Mouse (Mus musculus) MEL (cell line): ENCODE results near the gene Stab1. TPM values are rescaled to one million over a fixed set of nuclear protein-coding genes. Genes with fewer than 3 reads are reported as not detected.

Source experiments
- DNase-seq: peaks from one replicate; pipeline ENCODE4 v3.0.0; 2011; ENCODE audit warnings: low read depth, low spot score
- H3K27ac ChIP-seq: 2 replicates; pipeline ENCODE4 v1.5.1; 2012; ENCODE audit warnings: low read depth, mild to moderate bottlenecking, control low read depth, low read length, moderate library complexity; ENCODE audit not compliant: control insufficient read depth
- H3K27me3 ChIP-seq, 2 experiments: fragments of 150-350 bp in 1 of 2; sonication (generic) in 1 of 2; 2 replicates each; pipeline ENCODE4 v1.6.1; 2012; ENCODE audit warnings: low read length in 2 of 2, mild to moderate bottlenecking in 2 of 2, improper control_type of control experiment in 1 of 2, moderate library complexity in 1 of 2; ENCODE audit not compliant: insufficient read depth in 2 of 2, control insufficient read depth in 1 of 2
- H3K36me3 ChIP-seq, 2 experiments: 2 replicates each; pipeline ENCODE4 v1.6.1; 2012 to 2014; ENCODE audit warnings: low read length in 2 of 2, improper control_type of control experiment in 1 of 2, inconsistent platforms in 1 of 2, mild to moderate bottlenecking in 1 of 2; ENCODE audit not compliant: insufficient read depth in 2 of 2, control insufficient read depth in 1 of 2
- H3K4me1 ChIP-seq, 2 experiments: fragments of 150-350 bp in 1 of 2; sonication (generic) in 1 of 2; 2 replicates each; pipeline ENCODE4 v1.6.1; 2012; ENCODE audit warnings: low read length in 2 of 2, improper control_type of control experiment in 1 of 2, mild to moderate bottlenecking in 1 of 2; ENCODE audit not compliant: insufficient read depth in 2 of 2, control insufficient read depth in 1 of 2
- H3K4me3 ChIP-seq, 2 experiments: fragments of 150-350 bp in 1 of 2; sonication (generic) in 1 of 2; 2 replicates each; pipeline ENCODE4 v1.5.1; 2012; ENCODE audit warnings: low read depth in 2 of 2, low read length in 2 of 2, mild to moderate bottlenecking in 2 of 2, moderate library complexity in 2 of 2, control low read depth in 1 of 2, improper control_type of control experiment in 1 of 2; ENCODE audit not compliant: control insufficient read depth in 1 of 2, insufficient read depth in 1 of 2
- H3K79me2 ChIP-seq: 2 replicates; pipeline ENCODE4 v1.6.1; 2012; ENCODE audit warnings: mild to moderate bottlenecking, low read length, moderate library complexity; ENCODE audit not compliant: control insufficient read depth, poor library complexity, insufficient read depth
- H3K9ac ChIP-seq: 2 replicates; pipeline ENCODE4 v1.6.1; 2012; ENCODE audit warnings: low read depth, mild to moderate bottlenecking, control low read depth, low read length, moderate library complexity; ENCODE audit not compliant: control insufficient read depth, poor library complexity, severe bottlenecking
- H3K9me3 ChIP-seq: fragments of 150-350 bp; sonication (generic); replicated peaks from 2 replicates; pipeline ENCODE4 v1.6.1; 2012; ENCODE audit warnings: mild to moderate bottlenecking, low read length, improper control_type of control experiment, moderate library complexity; ENCODE audit not compliant: insufficient read depth
- BHLHE40 ChIP-seq: IDR thresholded peaks from 2 replicates; pipeline ENCODE4 v1.6.1; 2012; ENCODE audit warnings: low read depth, mild to moderate bottlenecking, inconsistent platforms, low read length, improper control_type of control experiment, borderline replicate concordance
- CHD1 ChIP-seq: IDR thresholded peaks from 2 replicates; pipeline ENCODE4 v1.6.1; 2012; ENCODE audit warnings: low read depth, mild to moderate bottlenecking, inconsistent platforms, low read length, improper control_type of control experiment
- CTCF ChIP-seq, 3 experiments: IDR thresholded peaks in 2 of 3; conservative IDR thresholded peaks in 1 of 3; 2 replicates each; pipeline ENCODE4 v1.5.1; 2011 to 2012; ENCODE audit warnings: low read length in 3 of 3, low read depth in 2 of 3, mild to moderate bottlenecking in 2 of 3, improper control_type of control experiment in 1 of 3, inconsistent platforms in 1 of 3, mixed read lengths in 1 of 3, moderate library complexity in 1 of 3; ENCODE audit not compliant: control insufficient read depth in 1 of 3, insufficient read depth in 1 of 3, poor library complexity in 1 of 3, severe bottlenecking in 1 of 3
- E2F4 ChIP-seq: IDR thresholded peaks from 2 replicates; pipeline ENCODE4 v1.6.1; 2011; ENCODE audit warnings: low read depth, low read length, improper control_type of control experiment, borderline replicate concordance
- ELF1 ChIP-seq: IDR thresholded peaks from 2 replicates; pipeline ENCODE4 v1.6.1; 2014; ENCODE audit warnings: low read depth, mild to moderate bottlenecking, inconsistent platforms, low read length, improper control_type of control experiment, moderate library complexity
- EP300 ChIP-seq, 2 experiments: IDR thresholded peaks; 2 replicates each; pipeline ENCODE4 v1.6.1; 2011; ENCODE audit warnings: improper control_type of control experiment in 2 of 2, low read length in 2 of 2, low read depth in 1 of 2, mild to moderate bottlenecking in 1 of 2
- ETS1 ChIP-seq: IDR thresholded peaks from 2 replicates; pipeline ENCODE4 v1.6.1; 2012; ENCODE audit warnings: low read depth, mild to moderate bottlenecking, inconsistent platforms, low read length, improper control_type of control experiment, moderate library complexity
- GATA1 ChIP-seq: IDR thresholded peaks from 2 replicates; pipeline ENCODE4 v1.6.1; 2011; ENCODE audit warnings: low read depth, low read length, improper control_type of control experiment
- HCFC1 ChIP-seq: IDR thresholded peaks from 2 replicates; pipeline ENCODE4 v1.6.1; 2012; ENCODE audit warnings: low read depth, mild to moderate bottlenecking, inconsistent platforms, low read length, improper control_type of control experiment, moderate library complexity
- JUND ChIP-seq: IDR thresholded peaks from 2 replicates; pipeline ENCODE4 v1.6.1; 2011; ENCODE audit warnings: low read depth, mild to moderate bottlenecking, improper control_type of control experiment, low read length
- MAX ChIP-seq: IDR thresholded peaks from 2 replicates; pipeline ENCODE4 v1.6.1; 2011; ENCODE audit warnings: low read length, improper control_type of control experiment
- MEF2A ChIP-seq: IDR thresholded peaks from 2 replicates; pipeline ENCODE4 v1.6.1; 2014; ENCODE audit warnings: low read depth, mild to moderate bottlenecking, inconsistent platforms, low read length, improper control_type of control experiment; ENCODE audit not compliant: poor library complexity, insufficient replicate concordance, severe bottlenecking; ENCODE audit errors: extremely low read depth
- MXI1 ChIP-seq: IDR thresholded peaks from 2 replicates; pipeline ENCODE4 v1.6.1; 2011; ENCODE audit warnings: mild to moderate bottlenecking, low read depth, low read length, improper control_type of control experiment
- MYB ChIP-seq: IDR thresholded peaks from 2 replicates; pipeline ENCODE4 v1.6.1; 2011; ENCODE audit warnings: mild to moderate bottlenecking, low read depth, low read length, improper control_type of control experiment
- MYC ChIP-seq: IDR thresholded peaks from 2 replicates; pipeline ENCODE4 v1.6.1; 2011; ENCODE audit warnings: low read depth, mild to moderate bottlenecking, low read length, improper control_type of control experiment, moderate library complexity
- NRF1 ChIP-seq: IDR thresholded peaks from 2 replicates; pipeline ENCODE4 v1.6.1; 2014; ENCODE audit warnings: low read depth, mild to moderate bottlenecking, inconsistent platforms, low read length, improper control_type of control experiment, moderate library complexity; ENCODE audit not compliant: poor library complexity, insufficient read depth, severe bottlenecking
- POLR2A ChIP-seq, 2 experiments: IDR thresholded peaks; 2 replicates each; pipeline ENCODE4 v1.6.1; 2011 to 2012; ENCODE audit warnings: low read length in 2 of 2, mild to moderate bottlenecking in 2 of 2, control low read depth in 1 of 2, improper control_type of control experiment in 1 of 2, low read depth in 1 of 2, moderate library complexity in 1 of 2; ENCODE audit not compliant: control insufficient read depth in 1 of 2, insufficient read depth in 1 of 2, poor library complexity in 1 of 2
- POLR2AphosphoS2 ChIP-seq: IDR thresholded peaks from 2 replicates; pipeline ENCODE4 v1.6.1; 2011; ENCODE audit warnings: low read length, improper control_type of control experiment
- POLR2AphosphoS5 ChIP-seq: IDR thresholded peaks from 2 replicates; pipeline ENCODE4 v1.6.1; 2012; ENCODE audit warnings: low read depth, borderline replicate concordance, mild to moderate bottlenecking, inconsistent platforms, low read length, moderate library complexity, mixed read lengths
- RCOR1 ChIP-seq: IDR thresholded peaks from 2 replicates; pipeline ENCODE4 v1.6.1; 2012; ENCODE audit warnings: low read depth, mild to moderate bottlenecking, inconsistent platforms, low read length, improper control_type of control experiment
- SIN3A ChIP-seq: IDR thresholded peaks from 2 replicates; pipeline ENCODE4 v1.6.1; 2012; ENCODE audit warnings: low read length, improper control_type of control experiment, inconsistent platforms
- SMC3 ChIP-seq: IDR thresholded peaks from 2 replicates; pipeline ENCODE4 v1.6.1; 2011; ENCODE audit warnings: low read depth, low read length, improper control_type of control experiment
- TAL1 ChIP-seq: IDR thresholded peaks from 2 replicates; pipeline ENCODE4 v1.6.1; 2012; ENCODE audit warnings: mild to moderate bottlenecking, inconsistent platforms, low read length, moderate library complexity, mixed read lengths
- TCF12 ChIP-seq: IDR thresholded peaks from 2 replicates; pipeline ENCODE4 v1.6.1; 2014; ENCODE audit warnings: low read depth, mild to moderate bottlenecking, inconsistent platforms, low read length, improper control_type of control experiment, moderate library complexity
- UBTF ChIP-seq: IDR thresholded peaks from 2 replicates; pipeline ENCODE4 v1.6.1; 2012; ENCODE audit warnings: low read depth, mild to moderate bottlenecking, inconsistent platforms, low read length, improper control_type of control experiment, moderate library complexity, borderline replicate concordance; ENCODE audit not compliant: insufficient read depth
- USF1 ChIP-seq: IDR thresholded peaks from 2 replicates; pipeline ENCODE4 v1.6.1; 2014; ENCODE audit warnings: low read depth, mild to moderate bottlenecking, inconsistent platforms, low read length, improper control_type of control experiment, moderate library complexity
- USF2 ChIP-seq, 2 experiments: IDR thresholded peaks; 2 replicates each; pipeline ENCODE4 v1.6.1; 2011 to 2012; ENCODE audit warnings: improper control_type of control experiment in 2 of 2, low read length in 2 of 2, borderline replicate concordance in 1 of 2, inconsistent platforms in 1 of 2, low read depth in 1 of 2, mild to moderate bottlenecking in 1 of 2; ENCODE audit not compliant: insufficient read depth in 1 of 2
- ZKSCAN1 ChIP-seq: IDR thresholded peaks from 2 replicates; pipeline ENCODE4 v1.6.1; 2012; ENCODE audit warnings: low read depth, mild to moderate bottlenecking, inconsistent platforms, low read length, improper control_type of control experiment, moderate library complexity
- ZNF384 ChIP-seq: IDR thresholded peaks from 2 replicates; pipeline ENCODE4 v1.6.1; 2012; ENCODE audit warnings: low read depth, mild to moderate bottlenecking, inconsistent platforms, low read length, improper control_type of control experiment
- polyA plus RNA-seq, 2 experiments: library from polyadenylated mRNA; stranded (reverse) in 1 of 2; unstranded in 1 of 2; fragments of >175 nt in 1 of 2; fragments of >200 nt in 1 of 2; gene quantifications; 2 replicates each; pipeline versions ENCODE4 v1.2.1 to v1.2.4; 2012; ENCODE audit warnings: low replicate concordance in 2 of 2, low read depth in 1 of 2; ENCODE audit not compliant: insufficient read length in 2 of 2, insufficient read depth in 1 of 2, missing spikeins in 1 of 2
- total RNA-seq: library from RNA; depleted of rRNA; stranded (reverse); fragments of 300-350 nt; gene quantifications from 2 replicates; pipeline ENCODE4 v1.2.3, GENCODE M21; 2012

Gene Stab1
- total and polyA plus RNA-seq, 3 experiments = 0.15 to 0.40 TPM; not detected in 1

DNA sequence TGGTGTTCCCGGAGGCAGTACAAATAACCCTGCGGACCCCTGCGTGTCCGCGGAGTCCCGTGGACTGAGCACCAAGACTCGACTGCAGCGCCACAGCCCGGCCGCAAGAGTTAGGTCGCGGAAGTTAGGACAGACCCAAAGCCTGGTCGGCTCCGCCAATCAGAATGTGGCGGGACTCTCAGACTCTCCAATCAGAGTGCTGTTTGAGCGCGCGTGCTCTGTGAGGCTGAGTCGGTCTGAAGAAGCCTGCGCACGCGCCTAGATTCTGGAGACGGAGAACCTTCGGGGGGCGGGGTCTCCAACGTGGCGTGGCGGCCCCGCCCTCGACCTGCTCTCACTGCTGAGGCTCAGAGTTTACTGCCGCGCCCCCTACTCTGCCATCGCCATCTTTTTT, 39.6 kb downstream of the Stab1 start, which contains the start of gene Smim4 (continued):
- TF ChIP-seq ZNF384 (no peak), HCFC1 (peak; percentile 76), ELF1 (peak; percentile 93), TCF12 (peak; percentile 45), MAX (peak; percentile 43), RCOR1 (no peak), POLR2AphosphoS2 (peak; percentile 90), E2F4 (no peak), UBTF (no peak), GATA1 (no peak), BHLHE40 (no peak), CTCF (IDR thresholded peaks at IDR 0.05 in 2 of 3, conservative IDR thresholded peaks at IDR 0.05 in 1 of 3; ENCODE audit: control insufficient read depth in 1 of 3, insufficient read depth in 1 of 3, low read depth in 2 of 3, low read length in 3 of 3, poor library complexity in 1 of 3, severe bottlenecking in 1 of 3) (peak in 2 of 3 experiments; percentile 62 to 72; a peak in 5 of 6 replicates), TAL1 (no peak), POLR2AphosphoS5 (no peak; the same call in 1 of the 2 replicates), CHD1 (no peak), MEF2A (no peak), JUND (no peak), USF2 (IDR thresholded peaks at IDR 0.05; ENCODE audit: borderline replicate concordance in 1 of 2, insufficient read depth in 1 of 2, low read depth in 1 of 2, low read length in 2 of 2) (no peak), SMC3 (no peak; the same call in 1 of the 2 replicates), POLR2A (IDR thresholded peaks at IDR 0.05; ENCODE audit: control insufficient read depth in 1 of 2, insufficient read depth in 1 of 2, low read depth in 1 of 2, low read length in 2 of 2, poor library complexity in 1 of 2) (peak; percentile 61 to 91; a peak in 3 of 4 replicates)

DNA sequence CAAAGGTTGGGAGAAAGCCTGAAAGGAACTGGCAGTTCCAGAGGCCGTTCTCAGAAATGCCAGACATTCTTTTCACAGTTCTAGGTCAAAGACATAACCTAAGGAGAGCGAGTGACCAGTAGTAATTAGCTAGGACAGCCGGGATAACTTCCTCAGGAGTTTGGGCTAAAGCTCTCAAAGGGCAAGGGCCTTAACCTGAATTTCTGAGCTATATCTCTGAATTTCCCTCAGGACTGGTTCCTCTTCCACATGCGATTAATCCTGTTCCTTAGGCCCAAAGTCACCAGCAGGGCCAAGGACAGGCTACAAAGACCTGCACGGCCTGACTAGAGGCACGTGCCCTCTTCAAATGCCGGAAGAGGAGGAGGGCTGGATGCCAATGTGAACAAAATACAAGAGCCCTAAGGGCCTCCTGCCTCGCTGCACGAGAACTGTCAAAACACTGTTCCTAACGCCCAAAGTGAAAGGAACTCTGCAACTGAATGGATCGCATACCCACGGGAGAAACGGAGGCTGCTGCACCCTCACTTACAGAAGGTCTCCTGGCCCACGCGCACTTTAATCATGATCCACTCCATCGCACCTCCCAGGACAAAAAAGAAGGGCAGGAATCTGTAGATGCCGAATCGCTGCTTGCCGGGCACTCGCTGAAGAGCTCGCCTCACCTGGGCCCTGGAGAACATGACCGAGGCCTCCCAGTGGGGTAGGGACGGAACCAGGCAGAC, 40.2 kb downstream of the Stab1 start:
- H3K27me3 ChIP-seq = no peaks in the 10 kb centered on the region
- H3K4me1 ChIP-seq = peaks cover 3 to 42% of the 10 kb centered on the region in 2 experiments
- peak overlapping the region; percentile 74 for H3K27ac ChIP-seq
- peak overlapping the region; percentile 90 for H3K9ac ChIP-seq
- H3K79me2 ChIP-seq = peaks cover 29% of the 10 kb centered on the region
- H3K9me3 ChIP-seq = no peaks in the 10 kb centered on the region
- H3K4me3 ChIP-seq = peak overlapping the region; percentile 76 to 90
- no peak for TF ChIP-seq ZKSCAN1
- TF ChIP-seq POLR2AphosphoS2 = 0 out of 2 replicates have a peak, but pooled peaks have one; percentile 4
- TF ChIP-seq USF1 = peak; percentile 84
- no peak for TF ChIP-seq MYB
- TF ChIP-seq GATA1 = no peak
- TF ChIP-seq MYC = peak; percentile 94
- TF ChIP-seq ETS1 = 0 out of 2 replicates have a peak, but pooled peaks have one; percentile 18
- TF ChIP-seq TAL1 = no peak
- 0 out of 2 replicates have a peak, but pooled peaks have one; percentile 10 for TF ChIP-seq TCF12
- peak; percentile 97 for TF ChIP-seq MXI1
- TF ChIP-seq NRF1 = no peak
- peak; percentile 77 for TF ChIP-seq ELF1
- 0 out of 4 replicates have a peak, but pooled peaks of 1 of the 2 experiments have one; percentile 43 for TF ChIP-seq USF2 (IDR thresholded peaks at IDR 0.05; ENCODE audit: borderline replicate concordance in 1 of 2, insufficient read depth in 1 of 2, low read depth in 1 of 2, low read length in 2 of 2)
- TF ChIP-seq RCOR1 = no peak
- TF ChIP-seq POLR2A (IDR thresholded peaks at IDR 0.05; ENCODE audit: control insufficient read depth in 1 of 2, insufficient read depth in 1 of 2, low read depth in 1 of 2, low read length in 2 of 2, poor library complexity in 1 of 2) = no peak; a peak in 1 of 4 replicates
- peak; percentile 96 for TF ChIP-seq BHLHE40
- peak; percentile 93 for TF ChIP-seq SIN3A
- TF ChIP-seq ZNF384 = 0 out of 2 replicates have a peak, but pooled peaks have one; percentile 14
- peak; percentile 90 for TF ChIP-seq MAX
- 0 out of 4 replicates have a peak, but pooled peaks of 1 of the 2 experiments have one; percentile 15 for TF ChIP-seq EP300 (IDR thresholded peaks at IDR 0.05; ENCODE audit: low read depth in 1 of 2, low read length in 2 of 2)
- peak; percentile 83 for DNase-seq
- peaks cover 4 to 10% of the 10 kb centered on the region in 2 experiments for H3K36me3 ChIP-seq
